Mouse (Mus musculus) ES-E14 (cell line): ENCODE results near the gene Gm21970. TPM values are rescaled to one million over a fixed set of nuclear protein-coding genes. Genes with fewer than 3 reads are reported as not detected.

ENCODE experiments used
- DNase-seq: peaks from one replicate; pipeline ENCODE4 v3.0.0-alpha.2; 2013; ENCODE audit warnings: low read depth, low spot score
- H3K27ac ChIP-seq: 2 replicates; pipeline ENCODE4 v1.5.1; 2012; ENCODE audit warnings: low read depth, mild to moderate bottlenecking, low read length, moderate library complexity, mixed read lengths; ENCODE audit not compliant: poor library complexity, insufficient read depth, severe bottlenecking
- H3K36me3 ChIP-seq: 2 replicates; pipeline ENCODE4 v1.6.1; 2012; ENCODE audit warnings: mild to moderate bottlenecking, low read length, moderate library complexity, mixed read lengths; ENCODE audit not compliant: control insufficient read depth, poor library complexity, insufficient read depth, severe bottlenecking
- H3K4me1 ChIP-seq, 2 experiments: fragments of 150-350 bp in 1 of 2; sonication (generic) in 1 of 2; 2 replicates each; pipeline ENCODE4 v1.6.1; 2012; ENCODE audit warnings: low read length in 2 of 2, mild to moderate bottlenecking in 1 of 2, mixed read lengths in 1 of 2; ENCODE audit not compliant: control insufficient read depth in 2 of 2, insufficient read depth in 2 of 2, poor library complexity in 1 of 2
- H3K4me3 ChIP-seq, 2 experiments: fragments of 150-350 bp in 1 of 2; sonication (generic) in 1 of 2; 2 replicates each; pipeline ENCODE4 v1.5.1; 2012; ENCODE audit warnings: low read length in 2 of 2, low read depth in 1 of 2, mild to moderate bottlenecking in 1 of 2, mixed read lengths in 1 of 2; ENCODE audit not compliant: insufficient read depth in 1 of 2, poor library complexity in 1 of 2, severe bottlenecking in 1 of 2
- H3K9ac ChIP-seq: 2 replicates; pipeline ENCODE4 v1.6.1; 2012; ENCODE audit warnings: low read depth, mild to moderate bottlenecking, low read length, mixed read lengths; ENCODE audit not compliant: poor library complexity, insufficient read depth, severe bottlenecking
- H3K9me3 ChIP-seq: fragments of 150-350 bp; sonication (generic); 2 replicates; pipeline ENCODE4 v1.6.1; 2012; ENCODE audit warnings: low read depth, mild to moderate bottlenecking, low read length; ENCODE audit not compliant: control insufficient read depth, insufficient read depth
- CHD2 ChIP-seq: IDR thresholded peaks from 2 replicates; pipeline ENCODE4 v1.6.1; 2014; ENCODE audit warnings: mild to moderate bottlenecking, low read depth, low read length, inconsistent platforms
- HCFC1 ChIP-seq: IDR thresholded peaks from 2 replicates; pipeline ENCODE4 v1.6.1; 2012; ENCODE audit warnings: low read length, inconsistent platforms, borderline replicate concordance; ENCODE audit not compliant: insufficient read depth
- MAFK ChIP-seq: IDR thresholded peaks from 2 replicates; pipeline ENCODE4 v1.6.1; 2014; ENCODE audit warnings: mild to moderate bottlenecking, low read depth, low read length, inconsistent platforms; ENCODE audit not compliant: insufficient read depth
- ZC3H11A ChIP-seq: IDR thresholded peaks from 2 replicates; pipeline ENCODE4 v1.6.1; 2012; ENCODE audit warnings: low read depth, mild to moderate bottlenecking, inconsistent platforms, low read length, borderline replicate concordance
- ZNF384 ChIP-seq: IDR thresholded peaks from 2 replicates; pipeline ENCODE4 v1.6.1; 2012; ENCODE audit warnings: low read depth, low read length, inconsistent platforms
- in situ Hi-C, 2 experiments: fragments of 600-800 bp; cut with MboI; formaldehyde crosslinking; loops; one replicate each; pipeline ENCODE4 v1.15.1; 2025; ENCODE audit warnings: low sequenced_read_pairs in 2 of 2, inconsistent platforms in 1 of 2; ENCODE audit not compliant: unreplicated experiment in 2 of 2
- total RNA-seq: library from RNA; depleted of rRNA; stranded (reverse); fragments of 300-350 nt; gene quantifications from 2 replicates; pipeline ENCODE4 v1.2.3, GENCODE M21; 2012

Gene Gm21970
- total RNA-seq, 1 experiment: not detected

GRCm38 (mm10) chr16:91446778-91447511 lies 55.4 kb downstream of the Gm21970 start:
- Histone ChIP-seq H3K4me3 (no peak overlapping the region), H3K9me3 (no peaks in the 10 kb centered on the region), H3K27ac (no peak overlapping the region), H3K36me3 (no peaks in the 10 kb centered on the region), H3K9ac (no peak overlapping the region), H3K4me1 (no peaks in the 10 kb centered on the region)
- no peak for TF ChIP-seq CHD2
- no peak for TF ChIP-seq HCFC1
- TF ChIP-seq ZNF384: no peak
- TF ChIP-seq ZC3H11A: no peak
- no peak for TF ChIP-seq MAFK
- in situ Hi-C loops: no loop called here
- no peak for DNase-seq

GRCm38 (mm10) chr16:91447512-91447900 lies 56.0 kb downstream of the Gm21970 start:
- H3K27ac ChIP-seq: no peak overlapping the region
- in situ Hi-C loops: no loop called here
- no peak overlapping the region for H3K9ac ChIP-seq
- no peaks in the 10 kb centered on the region for H3K36me3 ChIP-seq
- H3K9me3 ChIP-seq: no peaks in the 10 kb centered on the region
- DNase-seq: no peak
- TF ChIP-seq ZNF384: no peak
- TF ChIP-seq HCFC1: no peak
- no peak for TF ChIP-seq MAFK
- no peak for TF ChIP-seq CHD2
- H3K4me3 ChIP-seq: no peak overlapping the region
- no peaks in the 10 kb centered on the region for H3K4me1 ChIP-seq

- DNase-seq: no peak
- no peaks in the 10 kb centered on the region for H3K36me3 ChIP-seq
- H3K9ac ChIP-seq: no peak overlapping the region
- in situ Hi-C loops: no loop called here
- no peaks in the 10 kb centered on the region for H3K4me1 ChIP-seq
- no peak overlapping the region for H3K27ac ChIP-seq
- no peaks in the 10 kb centered on the region for H3K9me3 ChIP-seq
- TF ChIP-seq HCFC1 (no peak), ZC3H11A (no peak), CHD2 (no peak), MAFK (no peak), ZNF384 (no peak)
- no peak overlapping the region for H3K4me3 ChIP-seq
These were observed 56.6 kb downstream of the Gm21970 start for GRCm38 (mm10) chr16:91448088-91448487.

GRCm38 (mm10) chr16:91448895-91449294 lies 57.4 kb downstream of the Gm21970 start:
- H3K9me3 ChIP-seq: no peaks in the 10 kb centered on the region
- no peak for DNase-seq
- no peak overlapping the region for H3K4me3 ChIP-seq
- H3K4me1 ChIP-seq: no peaks in the 10 kb centered on the region
- no peak overlapping the region for H3K9ac ChIP-seq
- no peaks in the 10 kb centered on the region for H3K36me3 ChIP-seq
- TF ChIP-seq HCFC1: no peak
- no peak for TF ChIP-seq ZNF384
- no peak for TF ChIP-seq MAFK
- no peak for TF ChIP-seq CHD2
- no peak for TF ChIP-seq ZC3H11A
- H3K27ac ChIP-seq: no peak overlapping the region
- in situ Hi-C loops: no loop called here
